Mouse (Mus musculus) hindbrain, postnatal 0 days (tissue): ENCODE results near the gene 1700022I11Rik. TPM values are rescaled to one million over a fixed set of nuclear protein-coding genes. Genes with fewer than 3 reads are reported as not detected.

Source experiments
- ATAC-seq: fragments of 200-750 bp; cut with Nextera tagmentation; 2 replicates; pipeline ENCODE4 v1.8.0; 2017; ENCODE audit warnings: mild to moderate bottlenecking, moderate TSS enrichment, moderate library complexity
- DNase-seq: peaks from one replicate; pipeline ENCODE4 v3.0.0-alpha.2; 2015; ENCODE audit warnings: low spot score
- H3K27ac ChIP-seq: fragments of 300-500 bp; sonication (generic); 2 replicates; pipeline ENCODE4 v1.5.1; 2014; ENCODE audit warnings: mild to moderate bottlenecking
- H3K27me3 ChIP-seq: fragments of 300-500 bp; sonication (generic); 2 replicates; pipeline ENCODE4 v1.6.1; 2014; ENCODE audit warnings: low read length, mixed read lengths; ENCODE audit not compliant: insufficient read depth
- H3K36me3 ChIP-seq: fragments of 300-500 bp; sonication (generic); 2 replicates; pipeline ENCODE4 v1.6.1; 2014; ENCODE audit warnings: low read length, mixed read lengths; ENCODE audit not compliant: insufficient read depth
- H3K4me1 ChIP-seq: fragments of 300-500 bp; sonication (generic); 2 replicates; pipeline ENCODE4 v1.6.1; 2014; ENCODE audit warnings: antibody characterized with exemption, low read length, mixed read lengths; ENCODE audit not compliant: insufficient read depth
- H3K4me2 ChIP-seq: fragments of 300-500 bp; sonication (generic); 2 replicates; pipeline ENCODE4 v1.6.1; 2014; ENCODE audit warnings: low read depth, mild to moderate bottlenecking, low read length, moderate library complexity, mixed read lengths
- H3K4me3 ChIP-seq: fragments of 300-500 bp; sonication (generic); 2 replicates; pipeline ENCODE4 v1.5.1; 2014; ENCODE audit warnings: low read length
- H3K9ac ChIP-seq: fragments of 300-500 bp; sonication (generic); replicated peaks from 2 replicates; pipeline ENCODE4 v1.6.1; 2014; ENCODE audit warnings: mild to moderate bottlenecking, low read length, moderate library complexity, mixed read lengths
- H3K9me3 ChIP-seq: fragments of 300-500 bp; sonication (generic); 2 replicates; pipeline ENCODE4 v1.6.1; 2016; ENCODE audit warnings: low read length, mixed read lengths
- CTCF ChIP-seq: IDR thresholded peaks from 2 replicates; pipeline ENCODE4 v1.5.1; 2016; ENCODE audit warnings: antibody characterized with exemption, control low read depth, low read depth
- whole genome bisulfite sequencing: fragments of 180-500 bp; shearing (Covaris S2); extraction: QIAGEN DNeasy Blood & Tissue Kit; methylation state at CpG from one replicate; pipeline ENCODE4 v1.1.7; 2014; 5-methylcytosine and 5-hydroxymethylcytosine counted together
- polyA plus RNA-seq: library from polyadenylated mRNA; unstranded; fragments of >200 nt; fragmentation: Nextera tagmentation; extraction: Ambion mirVana; gene quantifications from 2 replicates; pipeline ENCODE4 v1.2.1, GENCODE M21; 2015
- total RNA-seq: library from RNA; depleted of rRNA; stranded (reverse); fragments of >200 nt; gene quantifications from 2 replicates; pipeline ENCODE4 v1.2.3, GENCODE M21; 2014

1700022I11Rik gene
- total and polyA plus RNA-seq, 2 experiments from 2014 or later: 0.60 TPM; not detected in 1

GRCm38 (mm10) chr4:42951206-42952195 is 17.9 kb upstream of the 1700022I11Rik start:
- H3K27me3 ChIP-seq: no peaks in the 10 kb centered on the region
- peaks cover under 1% of the 10 kb centered on the region for H3K36me3 ChIP-seq
- ATAC-seq (no peak), DNase-seq (peak; percentile 47)
- WGBS: 43% methylated on average over 11 of the region's 11 CpGs
- H3K4me1 ChIP-seq: peaks cover 58% of the 10 kb centered on the region
- peak overlapping the region; percentile 94 for H3K9ac ChIP-seq
- peak overlapping the region; percentile 71 for H3K27ac ChIP-seq
- peak overlapping the region; percentile 91 for H3K4me2 ChIP-seq
- H3K9me3 ChIP-seq: no peaks in the 10 kb centered on the region
- TF ChIP-seq CTCF: no peak
- H3K4me3 ChIP-seq: peak overlapping the region; percentile 78

DNA sequence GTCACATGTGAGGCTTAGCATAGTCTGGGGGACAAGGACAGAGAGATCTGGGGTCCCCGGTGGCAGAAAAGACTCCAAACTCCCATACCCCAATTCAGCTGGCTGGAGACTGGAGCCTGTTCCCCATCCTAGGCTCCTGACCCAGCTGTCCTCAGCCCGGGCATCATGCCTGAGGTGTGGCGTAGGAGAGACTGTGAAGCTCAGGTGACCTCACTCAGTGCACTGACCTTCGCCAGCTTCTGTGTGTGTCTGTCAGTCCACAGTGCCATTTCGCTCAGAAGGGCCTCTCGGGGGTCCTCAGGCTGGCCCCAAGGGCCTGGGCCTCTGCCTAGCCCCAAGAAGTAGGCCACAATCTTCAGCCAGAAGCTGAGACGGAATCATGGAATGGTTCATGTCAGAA is 16.8 kb upstream of the 1700022I11Rik start:
- ATAC-seq (no peak), DNase-seq (no peak)
- Histone ChIP-seq H3K9me3 (no peaks in the 10 kb centered on the region), H3K36me3 (peaks cover 11% of the 10 kb centered on the region), H3K4me3 (peak overlapping the region; percentile 5; the same call in 1 of the 2 replicates), H3K9ac (peak overlapping the region; percentile 94), H3K4me2 (peak overlapping the region; percentile 91), H3K4me1 (peaks cover 48% of the 10 kb centered on the region), H3K27ac (peak overlapping the region; percentile 71; the same call in 1 of the 2 replicates), H3K27me3 (no peaks in the 10 kb centered on the region)
- no peak for TF ChIP-seq CTCF
- WGBS: 77% methylated on average over 7 of the region's 7 CpGs

- H3K4me3 ChIP-seq: peak overlapping the region; percentile 14
- peak overlapping the region; percentile 91 for H3K4me2 ChIP-seq
- ATAC-seq (no peak), DNase-seq (peak; percentile 67)
- peak overlapping the region; percentile 94; the same call in 1 of the 2 replicates for H3K9ac ChIP-seq
- H3K27ac ChIP-seq: peak overlapping the region; percentile 71
- peaks cover 17% of the 10 kb centered on the region for H3K36me3 ChIP-seq
- TF ChIP-seq CTCF: no peak
- WGBS: 3% methylated on average over 10 of the region's 10 CpGs
- H3K27me3 ChIP-seq: no peaks in the 10 kb centered on the region
- H3K4me1 ChIP-seq: peaks cover 38% of the 10 kb centered on the region
- no peaks in the 10 kb centered on the region for H3K9me3 ChIP-seq
Measured at GRCm38 (mm10) chr4:42953435-42954094, 15.8 kb upstream of the 1700022I11Rik start.

GRCm38 (mm10) chr4:42954297-42954696 is 15.1 kb upstream of the 1700022I11Rik start:
- WGBS: 4% methylated on average over 10 of the region's 10 CpGs
- H3K9ac ChIP-seq: no peak overlapping the region
- peaks cover 33% of the 10 kb centered on the region for H3K4me1 ChIP-seq
- TF ChIP-seq CTCF: peak; percentile 92
- no peaks in the 10 kb centered on the region for H3K27me3 ChIP-seq
- DNase-seq (peak; percentile 88), ATAC-seq (no peak)
- H3K27ac ChIP-seq: peak overlapping the region; percentile 71; the same call in 1 of the 2 replicates
- no peak overlapping the region for H3K4me3 ChIP-seq
- H3K36me3 ChIP-seq: peaks cover 17% of the 10 kb centered on the region
- H3K4me2 ChIP-seq: peak overlapping the region; percentile 91
- H3K9me3 ChIP-seq: no peaks in the 10 kb centered on the region

GRCm38 (mm10) chr4:42955200-42955599 is 14.2 kb upstream of the 1700022I11Rik start:
- Histone ChIP-seq H3K9ac (no peak overlapping the region), H3K4me3 (no peak overlapping the region), H3K27me3 (no peaks in the 10 kb centered on the region), H3K36me3 (peaks cover 17% of the 10 kb centered on the region), H3K4me1 (peaks cover 32% of the 10 kb centered on the region), H3K9me3 (no peaks in the 10 kb centered on the region), H3K4me2 (no peak overlapping the region), H3K27ac (0 out of 2 replicates have a peak overlapping the region, but pooled peaks have one; percentile 11)
- ATAC-seq: no peak
- TF ChIP-seq CTCF: no peak
- DNase-seq: no peak
- 96% methylated on average over 3 of the region's 3 CpGs for WGBS

- Histone ChIP-seq H3K36me3 (peaks cover 17% of the 10 kb centered on the region), H3K4me2 (no peak overlapping the region), H3K9me3 (no peaks in the 10 kb centered on the region), H3K4me1 (peaks cover 28% of the 10 kb centered on the region), H3K4me3 (no peak overlapping the region), H3K27me3 (no peaks in the 10 kb centered on the region), H3K9ac (no peak overlapping the region), H3K27ac (no peak overlapping the region)
- ATAC-seq (no peak), DNase-seq (no peak)
- no peak for TF ChIP-seq CTCF
- WGBS: 95% methylated on average over 17 of the region's 17 CpGs
Measured at GRCm38 (mm10) chr4:42956581-42956980, 12.8 kb upstream of the 1700022I11Rik start.
